Mouse (Mus musculus): ENCODE data around the gene Xaf1. TPM values are rescaled to one million over a fixed set of nuclear protein-coding genes. Genes with fewer than 3 reads are reported as not detected.

Gene Xaf1
- polyA plus RNA-seq, 1 experiment from 2014 or later, result 1.9 TPM

DNA sequence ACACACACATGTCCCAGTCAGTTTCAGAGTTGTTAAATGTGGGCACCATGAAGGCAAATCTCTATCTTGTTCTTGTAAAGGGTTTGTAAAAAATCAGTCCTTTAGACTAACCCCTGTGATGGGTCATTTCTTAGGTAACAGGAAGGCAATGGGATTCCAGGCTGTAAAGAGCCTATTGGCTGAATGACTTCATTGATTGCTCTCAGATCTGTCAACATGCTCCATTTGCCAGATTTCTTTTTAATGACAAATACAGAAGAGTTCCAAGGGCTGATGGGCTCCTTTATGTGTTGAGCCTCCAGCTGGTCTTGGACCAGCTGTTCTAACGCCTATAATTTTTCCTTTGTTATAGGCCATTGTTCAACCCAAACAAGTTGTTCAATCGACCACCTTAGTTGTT, 8.3 kb upstream of the Xaf1 start:
- Histone ChIP-seq H3K4me2 (ENCODE audit: low read depth, severe bottlenecking) (no peak overlapping the region), H3K27ac (replicated peaks; ENCODE audit: low read depth, low read length) (no peak overlapping the region), H3K4me3 (ENCODE audit: low read depth, low read length) (no peak overlapping the region), H3K36me3 (ENCODE audit: control insufficient read depth, insufficient read depth, low read length) (no peaks in the 10 kb centered on the region), H3K9ac (ENCODE audit: low read length) (no peak overlapping the region), H3K9me3 (ENCODE audit: control insufficient read depth, low read length) (no peaks in the 10 kb centered on the region), H3K4me1 (ENCODE audit: control insufficient read depth, insufficient read depth, low read length) (no peaks in the 10 kb centered on the region), H3K27me3 (ENCODE audit: control insufficient read depth, insufficient read depth, low read length) (no peaks in the 10 kb centered on the region)
- 90% methylated on average over 2 of the region's 2 CpGs for WGBS
- ATAC-seq (ENCODE audit: insufficient number of reproducible peaks, low FRiP score, low TSS enrichment, low read depth) (no peak), DNase-seq (ENCODE audit: low spot score) (no peak)

GRCm38 (mm10) chr11:72302230-72302629, 801 bp downstream of the Xaf1 start:
- ATAC-seq (ENCODE audit: insufficient number of reproducible peaks, low FRiP score, low TSS enrichment, low read depth) (no peak), DNase-seq (ENCODE audit: low spot score) (no peak)
- no peaks in the 10 kb centered on the region for H3K9me3 ChIP-seq (ENCODE audit: control insufficient read depth, low read length)
- H3K4me2 ChIP-seq (ENCODE audit: low read depth, severe bottlenecking), result no peak overlapping the region
- H3K27me3 ChIP-seq (ENCODE audit: control insufficient read depth, insufficient read depth, low read length), result no peaks in the 10 kb centered on the region
- H3K4me3 ChIP-seq (ENCODE audit: low read depth, low read length), result no peak overlapping the region
- no peak overlapping the region for H3K9ac ChIP-seq (ENCODE audit: low read length)
- H3K27ac ChIP-seq (replicated peaks; ENCODE audit: low read depth, low read length), result no peak overlapping the region
- no peaks in the 10 kb centered on the region for H3K4me1 ChIP-seq (ENCODE audit: control insufficient read depth, insufficient read depth, low read length)
- 87% methylated on average over 7 of the region's 7 CpGs for WGBS
- H3K36me3 ChIP-seq (ENCODE audit: control insufficient read depth, insufficient read depth, low read length), result no peaks in the 10 kb centered on the region

- H3K36me3 ChIP-seq (ENCODE audit: control insufficient read depth, insufficient read depth, low read length), result no peaks in the 10 kb centered on the region
- H3K27me3 ChIP-seq (ENCODE audit: control insufficient read depth, insufficient read depth, low read length), result no peaks in the 10 kb centered on the region
- no peak overlapping the region for H3K27ac ChIP-seq (replicated peaks; ENCODE audit: low read depth, low read length)
- no peak overlapping the region for H3K4me3 ChIP-seq (ENCODE audit: low read depth, low read length)
- no peaks in the 10 kb centered on the region for H3K4me1 ChIP-seq (ENCODE audit: control insufficient read depth, insufficient read depth, low read length)
- H3K9me3 ChIP-seq (ENCODE audit: control insufficient read depth, low read length), result no peaks in the 10 kb centered on the region
- ATAC-seq (ENCODE audit: insufficient number of reproducible peaks, low FRiP score, low TSS enrichment, low read depth) (no peak), DNase-seq (ENCODE audit: low spot score) (no peak)
- 89% methylated on average over 5 of the region's 5 CpGs for WGBS
- no peak overlapping the region for H3K4me2 ChIP-seq (ENCODE audit: low read depth, severe bottlenecking)
- H3K9ac ChIP-seq (ENCODE audit: low read length), result no peak overlapping the region
These were observed 6.0 kb downstream of the Xaf1 start for GRCm38 (mm10) chr11:72307461-72307860.

DNA sequence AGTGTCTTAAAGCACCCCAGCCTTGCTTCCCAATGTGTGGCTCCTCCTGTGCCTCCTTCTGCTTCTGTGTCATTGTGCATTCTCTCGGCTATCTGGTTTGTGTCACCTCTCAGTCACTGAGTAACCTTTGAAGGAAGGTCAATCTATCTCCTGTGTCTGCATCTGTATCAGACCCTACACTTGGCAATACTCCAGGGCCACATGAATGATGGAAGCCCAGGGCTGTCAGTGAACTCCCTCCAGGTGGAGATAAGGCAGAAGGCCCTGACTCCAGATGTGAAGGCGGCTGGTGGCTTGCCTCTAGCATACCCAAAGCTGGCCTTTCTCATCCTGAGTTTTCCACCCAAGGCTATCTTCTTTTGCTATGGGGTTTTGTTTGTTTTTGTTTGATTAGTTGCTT, 7.6 kb downstream of the Xaf1 start:
- Histone ChIP-seq H3K27ac (replicated peaks; ENCODE audit: low read depth, low read length) (no peak overlapping the region), H3K27me3 (ENCODE audit: control insufficient read depth, insufficient read depth, low read length) (peaks cover 7% of the 10 kb centered on the region), H3K9me3 (ENCODE audit: control insufficient read depth, low read length) (no peaks in the 10 kb centered on the region), H3K36me3 (ENCODE audit: control insufficient read depth, insufficient read depth, low read length) (no peaks in the 10 kb centered on the region), H3K4me2 (ENCODE audit: low read depth, severe bottlenecking) (no peak overlapping the region), H3K4me1 (ENCODE audit: control insufficient read depth, insufficient read depth, low read length) (no peaks in the 10 kb centered on the region), H3K9ac (ENCODE audit: low read length) (no peak overlapping the region), H3K4me3 (ENCODE audit: low read depth, low read length) (no peak overlapping the region)
- DNase-seq (ENCODE audit: low spot score) (no peak), ATAC-seq (ENCODE audit: insufficient number of reproducible peaks, low FRiP score, low TSS enrichment, low read depth) (no peak)
- 54% methylated on average over 2 of the region's 2 CpGs for WGBS

DNA sequence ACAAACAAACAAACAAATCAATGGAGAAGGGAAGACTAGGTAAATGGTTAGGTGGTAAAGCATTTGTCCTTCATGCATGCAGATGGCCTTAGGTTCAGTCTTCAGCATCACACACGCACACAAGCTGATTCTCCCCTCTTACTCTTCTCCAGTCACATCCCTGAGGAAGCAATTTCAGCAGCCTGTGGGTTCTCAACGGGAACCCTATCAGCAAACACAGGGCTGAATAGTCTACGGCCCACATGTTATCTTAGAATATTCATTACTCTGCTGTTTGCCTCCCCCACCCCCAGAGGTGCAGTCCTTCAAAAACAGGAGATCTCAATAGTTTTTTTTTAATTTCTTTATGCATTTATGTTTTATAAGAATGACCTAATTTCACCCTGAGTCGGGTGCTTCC, 9.1 kb downstream of the Xaf1 start:
- DNase-seq (ENCODE audit: low spot score) (no peak), ATAC-seq (ENCODE audit: insufficient number of reproducible peaks, low FRiP score, low TSS enrichment, low read depth) (no peak)
- Histone ChIP-seq H3K27me3 (ENCODE audit: control insufficient read depth, insufficient read depth, low read length) (peaks cover 20% of the 10 kb centered on the region), H3K9ac (ENCODE audit: low read length) (no peak overlapping the region), H3K4me2 (ENCODE audit: low read depth, severe bottlenecking) (no peak overlapping the region), H3K4me3 (ENCODE audit: low read depth, low read length) (no peak overlapping the region), H3K27ac (replicated peaks; ENCODE audit: low read depth, low read length) (no peak overlapping the region), H3K4me1 (ENCODE audit: control insufficient read depth, insufficient read depth, low read length) (no peaks in the 10 kb centered on the region), H3K36me3 (ENCODE audit: control insufficient read depth, insufficient read depth, low read length) (no peaks in the 10 kb centered on the region), H3K9me3 (ENCODE audit: control insufficient read depth, low read length) (no peaks in the 10 kb centered on the region)
- 85% methylated on average over 4 of the region's 4 CpGs for WGBS

DNA sequence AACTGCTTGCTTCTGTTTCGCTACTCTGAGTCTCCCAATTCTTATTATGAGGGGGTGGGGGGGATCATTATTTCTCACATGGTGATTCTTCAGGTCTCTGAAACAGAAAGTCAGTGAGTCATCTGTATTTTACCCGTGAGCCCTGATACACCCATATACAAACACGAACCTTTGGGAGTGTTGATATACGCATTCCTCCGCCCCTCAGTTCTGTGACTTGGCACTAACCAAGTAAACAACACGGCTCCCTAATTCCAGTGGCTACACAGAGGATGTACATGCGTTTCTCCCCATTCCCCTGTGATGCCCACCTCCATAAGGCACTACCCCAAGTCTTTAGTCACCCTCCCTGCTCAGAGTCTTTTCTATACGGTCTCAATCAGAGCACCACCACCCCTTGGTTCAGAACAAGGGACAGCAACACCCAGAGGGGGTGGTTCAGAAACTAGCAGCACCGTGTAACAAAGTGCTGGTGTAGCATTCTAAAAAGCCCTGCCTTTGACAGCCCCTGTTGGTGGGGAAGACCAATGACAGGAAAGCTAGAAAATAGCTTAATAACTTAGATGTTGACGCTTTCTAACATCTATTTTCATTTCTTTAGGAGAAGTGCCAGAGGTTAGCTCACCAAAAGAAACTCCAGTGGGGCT, 10.0 kb downstream of the Xaf1 start:
- Histone ChIP-seq H3K4me1 (ENCODE audit: control insufficient read depth, insufficient read depth, low read length) (no peaks in the 10 kb centered on the region), H3K4me2 (ENCODE audit: low read depth, severe bottlenecking) (no peak overlapping the region), H3K27me3 (ENCODE audit: control insufficient read depth, insufficient read depth, low read length) (peaks cover 20% of the 10 kb centered on the region), H3K9ac (ENCODE audit: low read length) (no peak overlapping the region), H3K4me3 (ENCODE audit: low read depth, low read length) (no peak overlapping the region), H3K36me3 (ENCODE audit: control insufficient read depth, insufficient read depth, low read length) (no peaks in the 10 kb centered on the region), H3K27ac (replicated peaks; ENCODE audit: low read depth, low read length) (no peak overlapping the region), H3K9me3 (ENCODE audit: control insufficient read depth, low read length) (no peaks in the 10 kb centered on the region)
- no peak for DNase-seq (ENCODE audit: low spot score)
- no peak for ATAC-seq (ENCODE audit: insufficient number of reproducible peaks, low FRiP score, low TSS enrichment, low read depth)
- 84% methylated on average over 10 of the region's 10 CpGs for WGBS

DNA sequence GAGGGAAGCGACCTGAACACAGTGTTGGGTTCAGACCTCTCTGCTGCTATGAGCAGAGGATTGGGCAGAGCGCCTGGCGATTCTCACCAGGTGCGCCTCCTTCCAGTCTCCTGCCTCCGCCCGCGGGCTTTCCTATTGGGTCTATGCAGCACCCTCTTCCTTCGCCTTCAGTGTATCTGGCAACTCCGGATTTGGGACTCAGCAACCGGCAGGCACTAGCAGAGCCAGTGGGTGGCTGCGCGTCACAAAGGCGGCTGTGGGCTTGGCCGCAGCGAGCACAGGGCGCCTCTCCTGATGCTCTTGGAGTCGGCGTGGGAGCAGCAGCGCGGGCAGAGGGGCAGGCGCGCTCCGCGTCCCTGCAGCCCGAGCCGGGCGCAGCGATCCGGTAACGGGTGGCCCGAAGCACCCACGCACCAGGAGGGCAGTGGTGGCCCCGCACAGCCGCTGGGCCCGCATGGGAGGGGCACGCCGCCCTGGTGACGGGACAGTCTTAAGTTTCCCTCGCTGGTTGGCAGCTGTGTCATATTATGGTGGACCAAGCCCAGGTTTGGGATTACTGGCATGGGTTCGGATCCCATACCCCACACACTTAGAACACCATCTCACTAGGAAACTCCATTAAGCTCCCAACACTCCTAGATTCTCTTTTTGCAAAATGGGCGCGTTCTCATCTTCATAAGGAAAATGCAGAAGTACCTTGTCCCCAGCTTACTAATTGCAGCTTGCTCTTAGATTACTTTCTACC, 12.9 kb downstream of the Xaf1 start, which contains the start of gene Fbxo39:
Gene Fbxo39 (plus strand): TSS at position 294 of the 745 bp plus-strand sequence.
- no peaks in the 10 kb centered on the region for H3K9me3 ChIP-seq (ENCODE audit: control insufficient read depth, low read length)
- H3K27ac ChIP-seq (replicated peaks; ENCODE audit: low read depth, low read length), result no peak within 1 kb of the TSS
- peak within 1 kb of the TSS; percentile 42 for H3K4me2 ChIP-seq (ENCODE audit: low read depth, severe bottlenecking)
- H3K27me3 ChIP-seq (ENCODE audit: control insufficient read depth, insufficient read depth, low read length), result peaks cover 20% of the 10 kb centered on the region
- DNase-seq (ENCODE audit: low spot score) (peak; percentile 29), ATAC-seq (ENCODE audit: insufficient number of reproducible peaks, low FRiP score, low TSS enrichment, low read depth) (no peak)
- H3K36me3 ChIP-seq (ENCODE audit: control insufficient read depth, insufficient read depth, low read length), result no peaks in the 10 kb centered on the region
- peak within 1 kb of the TSS; percentile 16; the same call in 1 of the 2 replicates for H3K4me3 ChIP-seq (ENCODE audit: low read depth, low read length)
- 10% methylated on average over 41 of the region's 42 CpGs for WGBS
- H3K4me1 ChIP-seq (ENCODE audit: control insufficient read depth, insufficient read depth, low read length), result no peaks in the 10 kb centered on the region
- H3K9ac ChIP-seq (ENCODE audit: low read length), result peak within 1 kb of the TSS; percentile 27; the same call in 1 of the 2 replicates

- no peak for ATAC-seq (ENCODE audit: insufficient number of reproducible peaks, low FRiP score, low TSS enrichment, low read depth)
- no peak for DNase-seq (ENCODE audit: low spot score)
- Histone ChIP-seq H3K9ac (ENCODE audit: low read length) (no peak overlapping the region), H3K9me3 (ENCODE audit: control insufficient read depth, low read length) (no peaks in the 10 kb centered on the region), H3K4me3 (ENCODE audit: low read depth, low read length) (no peak overlapping the region), H3K4me2 (ENCODE audit: low read depth, severe bottlenecking) (no peak overlapping the region), H3K36me3 (ENCODE audit: control insufficient read depth, insufficient read depth, low read length) (no peaks in the 10 kb centered on the region), H3K27ac (replicated peaks; ENCODE audit: low read depth, low read length) (no peak overlapping the region), H3K4me1 (ENCODE audit: control insufficient read depth, insufficient read depth, low read length) (no peaks in the 10 kb centered on the region), H3K27me3 (ENCODE audit: control insufficient read depth, insufficient read depth, low read length) (peaks cover 20% of the 10 kb centered on the region)
- WGBS, result 83% methylated on average over 5 of the region's 5 CpGs
These were observed 16.6 kb downstream of the Xaf1 start for GRCm38 (mm10) chr11:72318026-72318425.

All from limb, embryonic 11.5 days (tissue).